Mouse (Mus musculus) adrenal gland (tissue): ENCODE measurements around the gene Ces1b.

Experiments used
- intact Hi-C: fragments of 180-260 bp; cut with DNase I; formaldehyde crosslinking; loops from one replicate; pipeline ENCODE4 v1.15.1; 2025
- long read RNA-seq, 2 experiments: library from polyadenylated mRNA; unstranded; transcript quantifications; one replicate each; pipeline ENCODE4 v2.0.0; 2020; ENCODE audit warnings: borderline replicate concordance in 1 of 2; ENCODE audit not compliant: insufficient replicate concordance in 1 of 2

Gene Ces1b
- long read RNA-seq, experiment 1 = 0 reads
- long read RNA-seq, experiment 2 = 0 reads

GRCm38 (mm10) chr8:93079887-93080286 is at the start of gene Ces1b:
Gene Ces1b (minus strand): TSS chr8:93080017.
- intact Hi-C loops = no loop called here

- intact Hi-C loops = no loop called here
Measured at GRCm38 (mm10) chr8:93126476-93126875, 46.7 kb upstream of the Ces1b start.

GRCm38 (mm10) chr8:93122005-93122404 is 42.2 kb upstream of the Ces1b start:
- intact Hi-C loops = no loop called here

- intact Hi-C loops = no loop called here
Measured at GRCm38 (mm10) chr8:93095376-93095775, 15.6 kb upstream of the Ces1b start.

GRCm38 (mm10) chr8:93091324-93091723 is 11.5 kb upstream of the Ces1b start:
- intact Hi-C loops = loop anchor here (5.0 kb wide), 1 partner anchor 34 kb away; no protein-coding TSS in a partner anchor

GRCm38 (mm10) chr8:93088686-93089122 is 8.9 kb upstream of the Ces1b start:
- intact Hi-C loops = no loop called here

- intact Hi-C loops = no loop called here
Measured at GRCm38 (mm10) chr8:93088193-93088592, 8.4 kb upstream of the Ces1b start.

- intact Hi-C loops = no loop called here
Measured at GRCm38 (mm10) chr8:93075251-93075650, 4.6 kb downstream of the Ces1b start.

GRCm38 (mm10) chr8:93063416-93064117 is 16.2 kb downstream of the Ces1b start:
- intact Hi-C loops = no loop called here

- intact Hi-C loops = loop anchor here (5.0 to 10.0 kb wide), 2 partner anchors 33 to 366 kb away; no protein-coding TSS in a partner anchor
Measured at GRCm38 (mm10) chr8:93059185-93059584, 20.6 kb downstream of the Ces1b start.

- intact Hi-C loops = loop anchor here (5.0 to 10.0 kb wide), 2 partner anchors 37 to 370 kb away; no protein-coding TSS in a partner anchor
Measured at GRCm38 (mm10) chr8:93055238-93055637, 24.6 kb downstream of the Ces1b start.

GRCm38 (mm10) chr8:93048510-93049416 is 31.1 kb downstream of the Ces1b start:
- intact Hi-C loops = no loop called here

GRCm38 (mm10) chr8:93048092-93048491 is 31.7 kb downstream of the Ces1b start, which contains the start of gene Ces1a:
Gene Ces1a (minus strand): TSS chr8:93048192.
- intact Hi-C loops = no loop called here

- intact Hi-C loops = no loop called here
Measured at GRCm38 (mm10) chr8:93043083-93043482, 36.7 kb downstream of the Ces1b start.

- intact Hi-C loops = no loop called here
Measured at GRCm38 (mm10) chr8:93040776-93041567, 38.8 kb downstream of the Ces1b start.

- intact Hi-C loops = no loop called here
Measured at GRCm38 (mm10) chr8:93040256-93040655, 39.6 kb downstream of the Ces1b start.

GRCm38 (mm10) chr8:93038831-93039230 is 41.0 kb downstream of the Ces1b start:
- intact Hi-C loops = no loop called here

GRCm38 (mm10) chr8:93030664-93031063 is 49.2 kb downstream of the Ces1b start:
- intact Hi-C loops = no loop called here

GRCm38 (mm10) chr8:93021738-93022137 is 58.1 kb downstream of the Ces1b start:
- intact Hi-C loops = no loop called here

GRCm38 (mm10) chr8:93014300-93014699 is 65.5 kb downstream of the Ces1b start:
- intact Hi-C loops = loop anchor here (5.0 kb wide), 1 partner anchor 478 kb away; no protein-coding TSS in a partner anchor

GRCm38 (mm10) chr8:93012226-93012625 is 67.6 kb downstream of the Ces1b start:
- intact Hi-C loops = loop anchor here (5.0 kb wide), 1 partner anchor 480 kb away; no protein-coding TSS in a partner anchor
